Mouse (Mus musculus) forebrain, embryonic 12.5 days (tissue): ENCODE measurements around the gene Sumo1. TPM values are rescaled to one million over a fixed set of nuclear protein-coding genes. Genes with fewer than 3 reads are reported as not detected.

Source experiments
- ATAC-seq: fragments of 200-750 bp; cut with Nextera tagmentation; 2 replicates; pipeline ENCODE4 v1.8.0; 2017; ENCODE audit warnings: moderate TSS enrichment; ENCODE audit not compliant: low FRiP score
- H3K27ac ChIP-seq: fragments of 300-500 bp; sonication (generic); 2 replicates; pipeline ENCODE4 v1.5.1; 2016; ENCODE audit warnings: mild to moderate bottlenecking
- H3K27me3 ChIP-seq: fragments of 300-500 bp; sonication (generic); 2 replicates; pipeline ENCODE4 v1.6.1; 2016; ENCODE audit warnings: mild to moderate bottlenecking
- H3K36me3 ChIP-seq: fragments of 300-500 bp; sonication (generic); replicated peaks from 2 replicates; pipeline ENCODE4 v1.6.1; 2016; ENCODE audit warnings: mild to moderate bottlenecking
- H3K4me1 ChIP-seq: fragments of 300-500 bp; sonication (generic); 2 replicates; pipeline ENCODE4 v1.6.1; 2016
- H3K4me2 ChIP-seq: fragments of 300-500 bp; sonication (generic); 2 replicates; pipeline ENCODE4 v1.6.1; 2016; ENCODE audit warnings: mild to moderate bottlenecking, moderate library complexity
- H3K4me3 ChIP-seq: fragments of 300-500 bp; sonication (generic); replicated peaks from 2 replicates; pipeline ENCODE4 v1.5.1; 2016; ENCODE audit warnings: mild to moderate bottlenecking
- H3K9ac ChIP-seq: fragments of 300-500 bp; sonication (generic); 2 replicates; pipeline ENCODE4 v1.6.1; 2016; ENCODE audit warnings: mild to moderate bottlenecking
- H3K9me3 ChIP-seq: fragments of 300-500 bp; sonication (generic); 2 replicates; pipeline ENCODE4 v1.6.1; 2016
- WGBS: fragments of 180-500 bp; shearing (Covaris S2); methylation state at CpG from one replicate; pipeline ENCODE4 v1.1.7; 2016; 5-methylcytosine and 5-hydroxymethylcytosine counted together
- polyA plus RNA-seq: library from polyadenylated mRNA; unstranded; fragments of >200 nt; fragmentation: Nextera tagmentation; extraction: Ambion mirVana; gene quantifications from 2 replicates; pipeline ENCODE4 v1.2.1, GENCODE M21; 2016

Gene Sumo1
- 514 and 515 TPM in 2 replicates for polyA plus RNA-seq

DNA sequence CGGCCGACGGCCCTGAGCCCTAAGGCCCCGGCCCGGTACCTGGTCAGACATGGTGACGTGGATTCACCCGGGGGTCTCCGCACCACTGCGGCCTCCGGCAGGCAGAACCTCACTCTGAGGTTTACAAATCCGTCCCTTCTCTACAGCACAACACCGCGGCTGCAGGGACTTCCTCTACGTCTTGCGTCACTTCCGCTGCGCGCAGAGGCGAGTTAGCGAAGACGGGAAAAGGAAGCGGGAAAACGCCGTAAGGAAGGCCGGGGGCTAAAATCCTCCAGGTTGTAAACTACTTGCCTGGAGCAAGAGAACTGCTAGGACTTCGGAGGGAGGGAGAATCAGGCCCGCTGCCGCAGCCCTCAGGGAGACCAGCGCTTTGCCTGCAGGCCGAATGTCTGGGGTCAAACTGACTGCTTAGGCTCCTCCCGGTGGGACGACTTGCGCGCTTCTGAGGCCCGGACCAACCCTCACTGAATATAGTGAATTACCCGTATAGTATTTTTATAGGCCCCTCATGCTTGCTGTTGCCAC lies at the start of gene Sumo1:
Gene Sumo1, minus strand, starts transcription at position 194 of the 528 bp plus-strand sequence.
- Histone ChIP-seq H3K27me3 (no peaks in the 10 kb centered on the region), H3K36me3 (peaks cover 4% of the 10 kb centered on the region; the same call in 1 of the 2 replicates), H3K4me2 (peak within 1 kb of the TSS; percentile 83), H3K27ac (peak within 1 kb of the TSS; percentile 96), H3K9ac (peak within 1 kb of the TSS; percentile 96), H3K9me3 (no peaks in the 10 kb centered on the region), H3K4me1 (peaks cover 20% of the 10 kb centered on the region), H3K4me3 (peak within 1 kb of the TSS; percentile 79)
- WGBS = under 1% methylated on average over 36 of the region's 36 CpGs
- peak; percentile 97 for ATAC-seq

DNA sequence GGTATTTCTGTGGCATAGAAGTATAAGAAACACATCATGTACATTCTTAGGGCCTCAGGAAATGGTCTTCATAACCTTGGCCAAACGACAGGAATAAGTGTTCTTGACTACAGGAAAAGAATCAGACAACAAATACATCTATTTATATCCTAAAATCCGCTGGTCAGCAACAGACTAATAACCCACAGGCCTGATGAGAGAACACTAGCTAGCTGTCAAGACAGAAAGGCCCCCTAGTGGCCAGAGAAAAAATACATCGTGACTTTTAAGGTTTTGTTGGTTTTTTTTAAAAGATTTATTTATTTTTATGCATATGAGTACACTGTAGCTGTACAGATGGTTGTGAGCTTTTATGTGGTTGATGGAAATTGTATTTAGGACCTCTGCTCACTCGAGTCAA lies 49.3 kb upstream of the Sumo1 start:
- no peak overlapping the region for H3K9ac ChIP-seq
- H3K27me3 ChIP-seq = no peaks in the 10 kb centered on the region
- H3K9me3 ChIP-seq = no peaks in the 10 kb centered on the region
- peaks cover 30% of the 10 kb centered on the region for H3K36me3 ChIP-seq
- ATAC-seq = no peak
- H3K27ac ChIP-seq = no peak overlapping the region
- 51% methylated on average over 4 of the region's 4 CpGs for WGBS
- no peak overlapping the region for H3K4me2 ChIP-seq
- H3K4me1 ChIP-seq = no peaks in the 10 kb centered on the region
- H3K4me3 ChIP-seq = no peak overlapping the region

DNA sequence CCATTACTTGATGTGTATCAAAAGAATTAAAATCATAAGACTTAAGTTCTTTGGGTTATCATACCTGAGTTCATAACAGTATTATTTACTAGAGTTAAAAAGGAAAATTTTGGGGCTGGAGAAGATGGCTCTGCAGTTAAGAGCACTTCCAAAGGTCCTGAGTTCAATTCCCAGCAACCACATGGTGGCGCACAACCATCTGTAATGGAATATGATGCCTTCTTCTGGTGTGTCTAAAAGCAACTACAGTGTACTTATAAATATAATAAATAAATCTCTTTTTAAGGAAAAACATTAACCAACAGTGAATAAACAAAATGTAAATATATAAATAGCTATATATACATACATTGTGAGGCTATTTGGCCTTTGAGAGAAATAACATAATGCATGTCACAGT lies 31.1 kb upstream of the Sumo1 start:
- Histone ChIP-seq H3K27me3 (no peaks in the 10 kb centered on the region), H3K9me3 (no peaks in the 10 kb centered on the region), H3K9ac (no peak overlapping the region), H3K4me1 (no peaks in the 10 kb centered on the region), H3K36me3 (peaks cover 77% of the 10 kb centered on the region), H3K27ac (no peak overlapping the region), H3K4me3 (no peak overlapping the region), H3K4me2 (no peak overlapping the region)
- no peak for ATAC-seq
- WGBS = 97% methylated on average over 1 of the region's 1 CpGs

DNA sequence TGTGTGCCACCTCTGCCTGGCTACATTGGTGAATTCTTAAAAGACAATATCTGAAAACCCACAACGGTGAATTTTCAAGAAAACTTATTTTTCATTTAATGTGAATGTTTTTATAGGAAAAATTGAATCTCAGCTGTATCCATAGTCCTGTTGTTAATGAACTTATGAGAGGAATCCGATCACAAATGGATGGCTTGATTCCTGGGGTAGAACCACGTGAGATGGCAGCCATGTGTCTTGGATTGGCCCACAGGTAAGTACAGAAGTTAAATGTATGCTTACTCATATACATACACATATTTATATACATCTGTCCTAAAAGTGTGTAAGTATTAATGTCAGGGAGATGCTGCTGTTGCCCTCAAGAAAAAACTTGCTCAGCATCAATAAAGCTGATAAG lies 27.6 kb upstream of the Sumo1 start:
- Histone ChIP-seq H3K9ac (no peak overlapping the region), H3K4me3 (no peak overlapping the region), H3K9me3 (no peaks in the 10 kb centered on the region), H3K27ac (no peak overlapping the region), H3K27me3 (no peaks in the 10 kb centered on the region), H3K36me3 (peaks cover 71% of the 10 kb centered on the region), H3K4me2 (no peak overlapping the region), H3K4me1 (no peaks in the 10 kb centered on the region)
- 96% methylated on average over 3 of the region's 3 CpGs for WGBS
- ATAC-seq = no peak

DNA sequence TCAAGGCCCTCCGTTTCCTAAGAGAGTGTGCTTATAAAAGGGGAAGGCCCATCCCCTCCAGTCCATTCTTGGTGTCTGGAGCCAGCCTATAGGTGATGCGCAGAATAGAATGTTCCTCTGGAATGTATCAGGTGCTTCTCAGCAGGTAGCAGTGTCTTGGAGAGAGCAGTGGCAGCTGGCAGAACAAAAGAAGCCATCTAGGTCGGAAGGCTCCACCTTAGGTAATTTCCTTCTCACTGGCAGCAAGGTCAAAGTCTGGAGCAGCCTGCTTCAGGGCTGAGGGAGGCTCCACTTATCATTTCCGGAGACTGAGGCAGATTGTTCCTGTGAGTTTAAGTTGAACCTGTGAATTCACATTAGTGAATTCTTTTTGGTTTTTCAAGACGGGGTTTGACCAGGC lies 27.1 kb upstream of the Sumo1 start:
- Histone ChIP-seq H3K4me3 (no peak overlapping the region), H3K9me3 (no peaks in the 10 kb centered on the region), H3K4me2 (no peak overlapping the region), H3K27ac (no peak overlapping the region), H3K9ac (no peak overlapping the region), H3K27me3 (no peaks in the 10 kb centered on the region), H3K36me3 (peaks cover 76% of the 10 kb centered on the region), H3K4me1 (no peaks in the 10 kb centered on the region)
- no peak for ATAC-seq
- WGBS = 83% methylated on average over 5 of the region's 5 CpGs

DNA sequence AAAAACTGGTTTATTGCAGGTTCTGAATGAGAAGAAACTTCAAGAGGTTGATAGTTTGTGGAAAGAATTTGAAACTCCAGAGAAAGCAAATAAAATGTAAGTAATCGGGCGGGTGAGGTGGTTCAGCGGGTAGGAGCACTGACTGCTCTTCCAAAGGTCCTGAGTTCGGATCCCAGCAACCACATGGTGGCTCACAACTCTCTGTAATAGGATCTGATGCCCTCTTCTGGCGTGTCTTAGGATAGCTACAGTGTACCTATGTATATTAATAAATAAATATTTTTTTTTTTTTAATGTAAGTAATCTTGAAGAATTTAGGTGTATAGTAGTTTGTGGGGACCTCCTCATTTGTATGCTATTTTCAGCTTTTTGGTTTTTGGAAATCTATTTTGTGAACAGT lies 19.8 kb upstream of the Sumo1 start:
- H3K4me1 ChIP-seq = peaks cover 18% of the 10 kb centered on the region
- no peak for ATAC-seq
- WGBS = 90% methylated on average over 5 of the region's 5 CpGs
- H3K4me3 ChIP-seq = no peak overlapping the region
- no peak overlapping the region for H3K9ac ChIP-seq
- H3K4me2 ChIP-seq = no peak overlapping the region
- peaks cover 31% of the 10 kb centered on the region for H3K36me3 ChIP-seq
- H3K27me3 ChIP-seq = no peaks in the 10 kb centered on the region
- no peaks in the 10 kb centered on the region for H3K9me3 ChIP-seq
- H3K27ac ChIP-seq = no peak overlapping the region

DNA sequence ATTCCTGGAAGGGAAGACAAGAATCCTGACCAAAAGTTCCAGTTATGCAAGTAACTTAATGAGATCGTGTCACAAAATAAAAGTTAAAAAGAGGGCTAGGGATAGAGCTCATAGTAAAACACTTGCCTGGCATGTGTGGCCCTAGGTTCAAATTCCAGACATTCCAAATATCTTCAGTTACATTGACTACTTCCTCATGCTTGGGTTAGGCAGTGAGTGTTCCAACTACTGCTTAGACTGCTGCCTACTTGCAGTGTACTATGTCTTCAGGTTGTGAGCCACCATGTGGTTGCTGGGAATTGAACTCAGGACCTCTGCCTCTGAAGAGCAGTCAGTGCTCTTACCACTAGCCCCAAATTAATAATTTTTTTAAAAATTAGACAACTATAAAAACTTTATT lies 16.9 kb upstream of the Sumo1 start:
- Histone ChIP-seq H3K27ac (no peak overlapping the region), H3K36me3 (peaks cover 13% of the 10 kb centered on the region), H3K9me3 (no peaks in the 10 kb centered on the region), H3K9ac (no peak overlapping the region), H3K4me1 (peaks cover 18% of the 10 kb centered on the region), H3K4me2 (peak overlapping the region; percentile 15; the same call in 1 of the 2 replicates), H3K27me3 (0 out of 2 replicates have a peak, but pooled peaks cover under 1% of the 10 kb centered on the region), H3K4me3 (no peak overlapping the region)
- WGBS = 92% methylated on average over 1 of the region's 1 CpGs
- no peak for ATAC-seq

DNA sequence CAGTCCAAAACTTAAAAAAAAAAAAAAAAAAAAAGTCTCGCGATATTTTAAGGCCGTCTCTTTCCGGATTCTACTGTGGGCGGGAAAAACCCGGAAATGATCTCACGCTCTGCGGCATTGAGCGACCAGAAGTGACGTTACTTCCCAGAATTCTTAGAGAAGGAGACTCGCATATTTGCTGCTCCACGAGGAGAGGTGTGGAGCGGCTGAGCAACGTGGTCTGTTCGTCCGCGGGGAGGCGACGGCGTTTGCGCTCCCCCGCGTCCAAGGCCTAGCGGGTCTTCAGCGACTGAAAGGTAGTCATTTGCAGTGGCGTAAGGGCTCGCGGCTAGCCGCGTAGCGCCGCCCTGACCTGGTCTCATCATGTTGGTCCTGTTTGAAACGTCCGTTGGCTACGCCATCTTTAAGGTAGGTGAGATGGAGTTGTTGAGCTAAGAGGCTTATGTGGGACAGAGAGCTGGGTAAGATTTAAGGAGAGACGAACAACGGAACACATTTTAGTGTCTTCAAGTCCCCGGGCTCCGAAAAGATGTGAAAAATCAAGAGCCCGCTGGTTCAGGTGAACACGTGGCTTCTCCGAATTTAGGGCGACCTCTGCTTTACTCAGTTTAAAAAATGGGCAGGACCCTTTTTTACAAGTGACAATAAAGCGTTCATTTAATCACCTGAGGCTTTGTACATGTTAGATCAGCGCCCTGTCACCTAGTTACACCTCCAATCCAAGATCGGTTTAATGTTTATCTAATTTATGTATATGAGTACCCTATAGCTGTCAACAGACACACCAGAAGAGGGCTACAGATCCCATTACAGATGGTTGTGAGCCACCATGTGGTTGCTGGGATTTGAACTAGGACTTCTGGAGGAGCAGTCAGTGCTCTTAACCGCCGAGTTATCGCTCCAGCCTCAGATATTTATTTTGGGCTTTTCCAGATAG lies 14.5 kb upstream of the Sumo1 start, which contains the start of gene Nop58:
Gene Nop58, plus strand, starts transcription at position 153 of the 937 bp plus-strand sequence.
- H3K4me2 ChIP-seq = peak within 1 kb of the TSS; percentile 92
- H3K4me1 ChIP-seq = peaks cover 18% of the 10 kb centered on the region
- under 1% methylated on average over 49 of the region's 49 CpGs for WGBS
- ATAC-seq = peak; percentile 98
- H3K4me3 ChIP-seq = peak within 1 kb of the TSS; percentile 86
- peak within 1 kb of the TSS; percentile 88 for H3K27ac ChIP-seq
- H3K9ac ChIP-seq = peak within 1 kb of the TSS; percentile 84
- peaks cover 12% of the 10 kb centered on the region for H3K27me3 ChIP-seq
- H3K9me3 ChIP-seq = no peaks in the 10 kb centered on the region
- H3K36me3 ChIP-seq = peaks cover 7% of the 10 kb centered on the region; the same call in 1 of the 2 replicates

DNA sequence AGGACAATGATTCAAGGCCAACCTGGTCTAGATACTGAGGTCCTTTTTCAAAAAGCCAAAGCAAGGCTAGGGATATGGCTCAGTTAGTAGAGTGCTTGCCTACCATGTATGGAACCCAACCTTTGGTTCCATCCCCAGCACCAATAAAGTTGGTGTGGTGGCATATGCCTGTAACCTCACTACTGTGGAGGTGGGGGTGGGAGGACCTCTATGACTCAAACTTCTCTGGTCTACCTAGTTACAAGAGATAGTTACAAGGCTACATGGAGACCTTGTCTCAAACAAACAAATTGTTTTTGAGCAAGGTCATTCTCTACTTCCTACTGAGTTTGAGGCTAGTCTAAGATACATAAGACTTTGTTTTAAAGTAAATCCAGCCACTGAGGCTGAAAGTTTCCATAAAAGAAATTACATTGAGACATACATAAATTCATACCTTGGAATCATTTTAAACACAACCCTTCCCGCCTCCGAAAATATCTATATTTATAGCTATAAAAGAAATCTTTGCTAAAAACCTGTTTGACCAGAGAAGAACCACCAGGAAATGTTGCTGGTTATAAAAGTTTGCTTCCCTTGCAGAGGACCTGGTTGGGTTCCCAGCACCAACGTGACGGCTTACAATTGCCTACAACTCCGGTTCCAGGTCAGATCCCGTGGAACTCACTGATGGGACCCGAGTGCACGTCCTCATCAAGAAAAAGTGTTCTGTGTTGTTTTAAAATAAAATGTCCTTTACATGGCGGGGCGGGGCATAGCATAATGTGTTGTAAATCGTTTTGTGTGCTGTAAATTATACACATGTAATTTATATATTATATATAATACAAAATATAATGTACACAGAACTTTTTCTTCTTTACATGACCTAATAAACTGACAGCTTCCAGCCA lies 13.5 kb upstream of the Sumo1 start:
- 11% methylated on average over 11 of the region's 11 CpGs for WGBS
- peak overlapping the region; percentile 48; the same call in 1 of the 2 replicates for H3K9ac ChIP-seq
- peaks cover 18% of the 10 kb centered on the region for H3K4me1 ChIP-seq
- peaks cover 12% of the 10 kb centered on the region for H3K27me3 ChIP-seq
- H3K9me3 ChIP-seq = no peaks in the 10 kb centered on the region
- H3K36me3 ChIP-seq = no peaks in the 10 kb centered on the region
- peak overlapping the region; percentile 86 for H3K4me3 ChIP-seq
- ATAC-seq = peak; percentile 71; the same call in 1 of the 2 replicates
- H3K27ac ChIP-seq = no peak overlapping the region
- peak overlapping the region; percentile 67 for H3K4me2 ChIP-seq

DNA sequence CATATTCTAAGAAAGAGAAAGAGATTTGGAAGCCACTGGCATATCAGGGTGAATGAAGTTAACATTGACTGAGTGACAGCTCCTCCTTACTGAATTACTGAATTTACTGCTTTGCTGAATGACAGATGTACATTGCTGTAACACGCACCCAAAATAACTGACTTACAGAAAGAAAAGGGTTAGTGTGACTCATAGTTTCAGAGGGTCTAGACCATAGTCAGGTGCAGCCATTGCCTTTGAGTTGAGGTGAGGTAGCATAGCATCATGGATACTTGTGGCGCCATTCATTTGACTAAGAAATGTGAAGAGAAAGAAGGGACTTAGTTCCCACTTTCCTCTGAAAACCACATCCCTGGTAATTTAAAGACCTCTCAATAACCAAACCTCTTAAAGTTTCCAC lies 3.0 kb upstream of the Sumo1 start:
- no peak for ATAC-seq
- H3K27ac ChIP-seq = no peak overlapping the region
- H3K4me1 ChIP-seq = peaks cover 15% of the 10 kb centered on the region
- peaks cover 4% of the 10 kb centered on the region; the same call in 1 of the 2 replicates for H3K36me3 ChIP-seq
- H3K4me2 ChIP-seq = no peak overlapping the region
- WGBS = 96% methylated on average over 2 of the region's 2 CpGs
- H3K9ac ChIP-seq = no peak overlapping the region
- no peak overlapping the region for H3K4me3 ChIP-seq
- no peaks in the 10 kb centered on the region for H3K9me3 ChIP-seq
- no peaks in the 10 kb centered on the region for H3K27me3 ChIP-seq

DNA sequence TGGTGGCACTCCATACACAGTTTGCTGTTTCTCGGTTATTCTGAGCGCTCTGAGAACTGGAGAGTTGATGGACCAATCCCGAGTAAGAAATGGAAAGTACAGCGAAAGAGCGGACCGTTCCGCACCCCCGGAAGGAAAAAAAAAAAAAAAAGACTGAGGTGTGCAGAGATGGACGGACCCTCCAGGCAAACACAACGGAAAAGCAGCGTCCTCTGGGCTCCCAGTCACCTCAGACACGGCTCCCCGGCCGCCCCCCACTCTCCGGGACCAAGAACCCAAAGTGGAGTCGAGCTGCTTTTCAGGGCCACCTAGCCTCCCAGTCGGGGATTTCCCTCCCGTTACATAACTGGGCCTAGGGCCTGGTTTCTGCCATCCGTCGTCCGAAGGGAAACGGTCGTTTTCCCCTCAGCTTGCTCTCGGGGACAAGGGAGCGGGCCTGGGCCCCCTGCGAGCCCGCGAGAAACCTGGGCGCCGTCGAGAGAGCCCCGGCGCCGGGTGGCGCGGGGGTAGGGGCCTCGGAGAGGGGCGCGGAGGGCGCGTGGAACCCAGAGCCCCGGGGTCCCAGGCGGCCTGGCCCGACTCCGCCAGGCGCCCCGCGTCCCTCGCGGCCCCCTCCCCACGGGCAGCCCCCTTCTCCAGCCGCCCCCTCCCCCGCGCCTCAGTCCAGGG lies 538 bp downstream of the Sumo1 start:
- Histone ChIP-seq H3K9me3 (no peaks in the 10 kb centered on the region), H3K4me2 (peak overlapping the region; percentile 83), H3K27me3 (no peaks in the 10 kb centered on the region), H3K4me1 (peaks cover 20% of the 10 kb centered on the region), H3K27ac (peak overlapping the region; percentile 96), H3K9ac (peak overlapping the region; percentile 96), H3K36me3 (peaks cover 4% of the 10 kb centered on the region; the same call in 1 of the 2 replicates), H3K4me3 (peak overlapping the region; percentile 79)
- ATAC-seq = peak; percentile 22; the same call in 1 of the 2 replicates
- WGBS = under 1% methylated on average over 50 of the region's 54 CpGs
